Mouse (Mus musculus) heart, adult 2 months (tissue): ENCODE measurements around the gene Cbl. TPM values are rescaled to one million over a fixed set of nuclear protein-coding genes. Genes with fewer than 3 reads are reported as not detected.
A peak's percentile ranks its signal among the peaks of the same experiment; 100 is the strongest.

Experiments
- DNase-seq, 2 experiments: peaks; one replicate each; pipeline ENCODE4 v3.0.0; 2021
- H3K27ac ChIP-seq: fragments of 200-600 bp; 2 replicates; pipeline ENCODE4 v1.8.1; 2022
- H3K27me3 ChIP-seq: fragments of 200-500 bp; 2 replicates; pipeline ENCODE4 v1.6.1; 2012; ENCODE audit warnings: mild to moderate bottlenecking, low read length, inconsistent platforms, mixed read lengths; ENCODE audit not compliant: control insufficient read depth, insufficient read depth
- H3K36me3 ChIP-seq: fragments of 200-500 bp; 2 replicates; pipeline ENCODE4 v1.6.1; 2012; ENCODE audit warnings: low read length, inconsistent platforms; ENCODE audit not compliant: control insufficient read depth, insufficient read depth
- H3K4me1 ChIP-seq: fragments of 200-500 bp; 2 replicates; pipeline ENCODE4 v1.6.1; 2011; ENCODE audit warnings: low read length; ENCODE audit not compliant: control insufficient read depth, insufficient read depth
- H3K4me3 ChIP-seq: fragments of 200-600 bp; 2 replicates; pipeline ENCODE4 v1.8.1; 2022
- H3K79me2 ChIP-seq: fragments of 200-500 bp; replicated peaks from 2 replicates; pipeline ENCODE4 v1.6.1; 2012; ENCODE audit warnings: mild to moderate bottlenecking, inconsistent platforms, low read length, moderate library complexity, mixed read lengths; ENCODE audit not compliant: control insufficient read depth, insufficient read depth
- H3K9ac ChIP-seq: fragments of 200-500 bp; 2 replicates; pipeline ENCODE4 v1.6.1; 2012; ENCODE audit warnings: low read depth, mild to moderate bottlenecking, control low read depth, inconsistent platforms, low read length, mixed read lengths
- CTCF ChIP-seq: fragments of 200-600 bp; IDR thresholded peaks from 2 replicates; pipeline ENCODE4 v1.8.1; 2022; ENCODE audit warnings: antibody characterized with exemption, mild to moderate bottlenecking, moderate library complexity
- EP300 ChIP-seq: fragments of 200-500 bp; IDR thresholded peaks from 2 replicates; pipeline ENCODE4 v1.6.1; 2011; ENCODE audit warnings: low read depth, low read length, control low read depth; ENCODE audit not compliant: insufficient read depth
- POLR2A ChIP-seq: fragments of 200-500 bp; IDR thresholded peaks from 2 replicates; pipeline ENCODE4 v1.6.1; 2011; ENCODE audit warnings: mild to moderate bottlenecking, low read depth, low read length, control low read depth; ENCODE audit not compliant: insufficient read depth
- WGBS: fragments of 180-500 bp; shearing (Covaris S2); methylation state at CpG from one replicate; pipeline ENCODE4 v1.1.7; 2018; 5-methylcytosine and 5-hydroxymethylcytosine counted together
- intact Hi-C: fragments of 180-260 bp; cut with DNase I; formaldehyde crosslinking; loops from one replicate; pipeline ENCODE4 v1.15.1; 2025
- polyA plus RNA-seq: library from polyadenylated mRNA; depleted of rRNA; stranded (reverse); fragments of >200 nt; gene quantifications from 2 replicates; pipeline ENCODE4 v1.2.3, GENCODE M21; 2012
- total RNA-seq, 2 experiments: library from RNA; stranded (reverse); gene quantifications; 2 replicates each; pipeline ENCODE4 v1.2.3; 2021

Gene Cbl
- total and polyA plus RNA-seq, 3 experiments, result 5.0 to 18.7 (median 17.8) TPM

DNA sequence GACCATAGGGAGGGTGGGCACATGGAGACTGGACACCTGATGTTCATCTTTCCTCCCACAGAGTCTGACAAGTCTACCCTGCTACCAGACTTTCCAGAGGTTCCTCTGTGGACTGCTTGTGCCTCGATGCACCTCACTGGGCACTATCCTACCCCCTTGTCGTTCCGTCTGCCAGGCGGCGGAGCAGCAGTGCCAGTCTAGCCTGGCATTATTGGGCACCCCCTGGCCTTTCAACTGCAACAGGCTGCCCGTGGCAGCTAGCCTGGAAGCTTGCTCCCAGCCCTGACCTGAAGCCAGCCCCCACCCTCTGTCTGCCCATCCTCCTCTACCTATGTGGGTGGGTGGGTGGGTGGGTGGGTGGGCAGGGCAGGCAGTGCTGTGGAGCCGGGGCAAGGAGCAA is 127.7 kb downstream of the Cbl start:
- H3K79me2 ChIP-seq, result no peaks in the 10 kb centered on the region; the same call in 1 of the 2 replicates
- TF ChIP-seq POLR2A, result no peak
- no peak for TF ChIP-seq EP300
- no peak for TF ChIP-seq CTCF
- H3K9ac ChIP-seq, result no peak overlapping the region
- WGBS, result 88% methylated on average over 7 of the region's 7 CpGs
- no peaks in the 10 kb centered on the region for H3K27me3 ChIP-seq
- peaks cover 3% of the 10 kb centered on the region; the same call in 1 of the 2 replicates for H3K36me3 ChIP-seq
- H3K4me3 ChIP-seq, result no peak overlapping the region
- H3K27ac ChIP-seq, result peak overlapping the region; percentile 72; the same call in 1 of the 2 replicates
- intact Hi-C loops, result loop anchor here (5.0 kb wide), 1 partner anchor 34 kb away; no protein-coding TSS in a partner anchor
- DNase-seq, result peak in 1 of 2 experiments; percentile 18
- H3K4me1 ChIP-seq, result peaks cover 7% of the 10 kb centered on the region; the same call in 1 of the 2 replicates

DNA sequence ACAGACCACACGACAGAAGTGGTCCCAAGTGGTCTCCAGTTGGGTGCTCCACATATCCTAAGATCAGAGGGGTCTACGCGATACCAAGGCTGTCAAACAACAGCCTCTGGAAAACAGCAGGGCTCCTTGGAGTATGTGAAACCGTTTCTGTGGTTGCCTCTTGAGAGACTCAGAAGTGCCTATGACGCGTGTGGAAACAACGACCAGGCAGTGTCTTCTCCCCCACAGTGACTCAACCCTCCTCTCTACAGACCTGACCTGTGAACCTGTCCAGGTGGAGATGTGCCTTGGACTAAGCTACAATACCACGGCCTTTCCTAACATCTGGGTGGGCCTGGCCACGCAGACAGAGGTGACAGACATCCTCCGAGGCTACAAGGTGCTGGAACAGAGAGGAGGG is 128.1 kb downstream of the Cbl start:
- Histone ChIP-seq H3K36me3 (peaks cover 3% of the 10 kb centered on the region; the same call in 1 of the 2 replicates), H3K27ac (no peak overlapping the region), H3K4me1 (peaks cover 7% of the 10 kb centered on the region; the same call in 1 of the 2 replicates), H3K79me2 (no peaks in the 10 kb centered on the region; the same call in 1 of the 2 replicates), H3K9ac (no peak overlapping the region), H3K4me3 (no peak overlapping the region), H3K27me3 (no peaks in the 10 kb centered on the region)
- intact Hi-C loops, result loop anchor here (5.0 kb wide), 1 partner anchor 33 kb away; no protein-coding TSS in a partner anchor
- 86% methylated on average over 10 of the region's 10 CpGs for whole genome bisulfite sequencing
- peak in 1 of 2 experiments; percentile 11 for DNase-seq
- TF ChIP-seq CTCF (no peak), EP300 (no peak), POLR2A (no peak)

DNA sequence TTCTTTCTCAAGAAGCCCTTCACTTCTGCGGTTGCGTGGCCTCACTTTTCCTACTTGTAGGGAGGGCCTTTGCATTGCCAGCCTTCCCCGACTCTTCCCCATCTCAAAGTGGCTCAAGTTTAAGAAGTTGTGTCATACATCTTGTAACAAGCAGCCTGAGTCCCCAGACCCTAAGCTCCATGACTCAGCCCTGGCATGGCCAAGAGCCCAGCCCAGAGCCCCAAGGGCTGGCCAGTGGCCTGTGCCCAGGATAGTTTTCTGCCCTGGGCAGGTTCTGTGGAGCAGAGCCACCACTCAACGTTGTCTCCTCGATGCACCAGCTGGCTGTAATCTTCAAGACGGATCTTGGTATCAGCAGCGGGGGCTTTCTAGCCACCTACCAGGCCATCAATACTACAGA is 129.0 kb downstream of the Cbl start:
- Histone ChIP-seq H3K27ac (no peak overlapping the region), H3K27me3 (no peaks in the 10 kb centered on the region), H3K79me2 (no peaks in the 10 kb centered on the region; the same call in 1 of the 2 replicates), H3K4me1 (peaks cover 4% of the 10 kb centered on the region; the same call in 1 of the 2 replicates), H3K4me3 (no peak overlapping the region), H3K9ac (no peak overlapping the region), H3K36me3 (peaks cover 3% of the 10 kb centered on the region; the same call in 1 of the 2 replicates)
- 90% methylated on average over 7 of the region's 7 CpGs for WGBS
- DNase-seq, result peak in 1 of 2 experiments; percentile 18
- TF ChIP-seq POLR2A, result no peak
- no peak for TF ChIP-seq CTCF
- no peak for TF ChIP-seq EP300
- intact Hi-C loops, result loop anchor here (5.0 kb wide), 1 partner anchor 33 kb away; no protein-coding TSS in a partner anchor

DNA sequence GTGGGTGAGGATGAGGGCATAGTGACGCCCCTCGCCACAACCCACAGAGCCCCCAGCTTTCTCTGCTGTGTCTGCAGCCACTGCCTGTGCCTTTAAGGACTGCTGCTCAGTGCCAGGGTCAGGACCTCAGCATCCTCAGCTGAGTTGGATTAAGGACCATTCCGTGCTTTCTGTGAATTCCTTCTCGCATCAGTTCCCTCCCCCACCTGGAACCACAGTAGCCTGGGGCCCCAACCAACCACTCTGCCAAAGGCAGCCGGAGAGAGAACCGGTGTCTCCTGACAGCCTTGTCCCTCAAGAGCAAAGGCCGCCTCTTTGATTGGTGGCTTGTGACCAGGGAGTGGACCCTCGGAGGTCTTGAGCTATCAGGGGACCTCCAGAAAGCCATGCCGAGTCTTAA is 132.4 kb downstream of the Cbl start, which contains the start of gene Mfrp:
Gene Mfrp (plus strand): TSS at position 240 of the 400 bp plus-strand sequence.
- no peaks in the 10 kb centered on the region for H3K79me2 ChIP-seq
- H3K36me3 ChIP-seq, result no peaks in the 10 kb centered on the region
- peak in 1 of 2 experiments; percentile 15 for DNase-seq
- WGBS, result 83% methylated on average over 9 of the region's 9 CpGs
- no peak within 1 kb of the TSS for H3K9ac ChIP-seq
- TF ChIP-seq CTCF (no peak), POLR2A (no peak), EP300 (no peak)
- intact Hi-C loops, result no loop called here
- H3K4me1 ChIP-seq, result 0 out of 2 replicates have a peak, but pooled peaks cover under 1% of the 10 kb centered on the region
- no peak within 1 kb of the TSS for H3K4me3 ChIP-seq
- H3K27me3 ChIP-seq, result no peaks in the 10 kb centered on the region
- H3K27ac ChIP-seq, result no peak within 1 kb of the TSS

DNA sequence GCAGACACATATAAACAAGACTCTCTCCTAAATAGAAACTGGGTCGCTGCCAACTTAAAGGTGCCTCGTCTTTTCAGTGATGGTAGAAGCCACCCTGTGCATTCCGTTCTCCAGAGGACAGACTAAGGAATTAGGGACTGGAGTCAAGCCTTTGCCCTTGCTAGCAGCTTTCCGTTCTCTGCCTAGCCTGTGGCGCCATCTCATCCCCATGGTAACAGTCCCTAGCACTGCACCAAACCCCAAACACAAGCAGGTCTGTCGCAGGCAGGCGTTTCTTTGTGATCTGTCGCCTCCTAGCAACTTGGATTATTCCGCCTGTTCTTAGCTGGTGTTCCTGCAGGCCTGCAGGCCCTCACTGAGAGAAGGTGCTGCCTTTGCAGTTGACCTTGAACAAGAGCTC is 137.3 kb downstream of the Cbl start:
- WGBS, result 45% methylated on average over 9 of the region's 9 CpGs
- intact Hi-C loops, result no loop called here

DNA sequence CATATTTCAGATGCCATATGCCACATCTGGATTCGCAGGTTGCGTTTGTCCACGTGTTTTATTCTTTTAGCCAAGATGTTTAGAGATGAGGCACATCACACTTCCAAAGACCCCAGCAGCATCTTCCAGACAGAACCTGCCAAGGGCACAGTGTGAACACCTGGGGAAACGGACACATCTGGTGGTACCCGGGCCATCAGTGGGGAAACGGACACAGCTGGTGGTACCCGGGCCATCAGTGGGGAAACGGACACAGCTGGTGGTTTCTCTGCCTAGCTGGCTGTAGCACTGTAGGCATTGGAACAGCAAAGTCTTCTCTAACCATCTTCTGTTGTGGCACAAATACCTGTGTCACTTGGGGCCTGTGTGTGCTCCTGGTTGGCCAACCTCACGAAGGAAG is 138.1 kb downstream of the Cbl start:
- whole genome bisulfite sequencing, result 87% methylated on average over 9 of the region's 9 CpGs
- Histone ChIP-seq H3K27ac (peak overlapping the region; percentile 76; the same call in 1 of the 2 replicates), H3K79me2 (no peaks in the 10 kb centered on the region), H3K9ac (no peak overlapping the region), H3K27me3 (no peaks in the 10 kb centered on the region), H3K36me3 (no peaks in the 10 kb centered on the region), H3K4me1 (0 out of 2 replicates have a peak, but pooled peaks cover 1% of the 10 kb centered on the region), H3K4me3 (no peak overlapping the region)
- TF ChIP-seq EP300 (no peak), POLR2A (no peak), CTCF (no peak)
- intact Hi-C loops, result no loop called here
- DNase-seq, result peak in 1 of 2 experiments; percentile 17

More for the DNA sequence above, 137.3 kb downstream of the Cbl start:
- H3K27ac ChIP-seq, result peak overlapping the region; percentile 76
- TF ChIP-seq POLR2A, result peak; percentile 48
- TF ChIP-seq EP300, result peak; percentile 64; the same call in 1 of the 2 replicates
- TF ChIP-seq CTCF, result no peak
- H3K36me3 ChIP-seq, result no peaks in the 10 kb centered on the region
- no peak overlapping the region for H3K9ac ChIP-seq
- H3K27me3 ChIP-seq, result no peaks in the 10 kb centered on the region
- H3K79me2 ChIP-seq, result no peaks in the 10 kb centered on the region
- peak; percentile 29 to 48 for DNase-seq
- 0 out of 2 replicates have a peak, but pooled peaks cover 1% of the 10 kb centered on the region for H3K4me1 ChIP-seq
- no peak overlapping the region for H3K4me3 ChIP-seq
